Mouse (Mus musculus) R1 (cell line): ENCODE data around the gene Sh3bp5.
"Not testable (repeated sequence)": the region's sequence is repeated elsewhere in the genome, so short reads cannot be mapped to it uniquely, and the experiment has no call there.

Experiments
- DNase-seq: peaks from one replicate; pipeline ENCODE4 v3.0.0-alpha.2; 2018; ENCODE audit warnings: low read depth, low spot score

Sh3bp5 gene

GRCm38 (mm10) chr14:31435930-31436693 is at the start of gene Sh3bp5:
Sh3bp5 (minus strand) TSS chr14:31436078.
- peak; percentile 85 for DNase-seq

DNA sequence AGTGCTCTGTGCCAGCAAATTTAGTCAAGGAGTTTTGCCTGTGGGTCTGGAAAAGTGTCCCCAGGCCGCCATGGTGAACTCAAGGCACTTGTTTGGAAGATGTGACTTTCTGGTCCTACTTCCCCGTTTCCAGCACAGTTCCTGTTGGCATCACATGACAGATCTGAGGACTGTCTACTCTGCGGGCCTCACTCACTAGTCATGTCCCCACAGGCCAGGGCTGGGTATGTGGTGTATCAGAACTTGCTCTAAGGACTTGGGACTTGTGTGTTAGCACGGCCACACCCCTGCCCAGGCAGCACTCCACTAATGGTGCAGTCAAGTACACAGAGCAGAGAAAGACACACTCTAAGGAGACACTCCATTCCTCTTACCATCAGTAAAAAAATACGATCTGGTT is 46.5 kb upstream of the Sh3bp5 start:
- no peak for DNase-seq

- no peak for DNase-seq
These were observed 37.4 kb upstream of the Sh3bp5 start for GRCm38 (mm10) chr14:31473297-31473696.

GRCm38 (mm10) chr14:31472451-31473061 is 36.7 kb upstream of the Sh3bp5 start:
- DNase-seq, result peak; percentile 61

- DNase-seq, result no peak
These were observed 33.8 kb upstream of the Sh3bp5 start for GRCm38 (mm10) chr14:31469711-31470110.

- DNase-seq, result peak; percentile 78
These were observed 28.3 kb upstream of the Sh3bp5 start for GRCm38 (mm10) chr14:31464176-31464575.

DNA sequence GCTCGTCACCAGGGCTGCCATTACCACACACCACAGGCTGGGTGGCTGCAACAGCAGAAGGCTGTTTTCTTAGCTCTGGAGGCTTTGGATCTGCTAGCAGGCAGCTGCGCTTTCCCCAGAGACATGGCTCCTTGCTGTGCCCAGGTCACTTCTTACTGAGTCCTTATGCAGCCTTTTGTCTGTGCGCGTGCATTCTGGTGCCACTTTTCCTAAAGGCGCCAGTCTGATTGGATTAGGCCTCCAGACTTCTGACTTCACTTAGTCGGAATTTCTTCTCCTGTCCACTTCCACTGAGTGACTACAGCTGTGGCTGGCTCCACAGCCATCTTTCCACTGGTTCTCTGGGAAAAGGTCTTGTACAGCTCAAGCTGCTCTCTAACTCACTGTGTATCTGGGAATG is 27.0 kb upstream of the Sh3bp5 start:
- DNase-seq, result no peak

- DNase-seq, result peak; percentile 23
These were observed 26.3 kb upstream of the Sh3bp5 start for GRCm38 (mm10) chr14:31462226-31462625.

- no peak for DNase-seq
These were observed 22.1 kb upstream of the Sh3bp5 start for GRCm38 (mm10) chr14:31458006-31458405.

- no peak for DNase-seq
These were observed 20.3 kb upstream of the Sh3bp5 start for GRCm38 (mm10) chr14:31456064-31456721.

GRCm38 (mm10) chr14:31454849-31455566 is 19.1 kb upstream of the Sh3bp5 start:
- peak; percentile 57 for DNase-seq

GRCm38 (mm10) chr14:31453946-31454345 is 18.1 kb upstream of the Sh3bp5 start:
- DNase-seq, result not testable (repeated sequence)

- DNase-seq, result no peak
These were observed 13.1 kb upstream of the Sh3bp5 start for GRCm38 (mm10) chr14:31448994-31449393.

- no peak for DNase-seq
These were observed 7.7 kb upstream of the Sh3bp5 start for GRCm38 (mm10) chr14:31443616-31444015.

- DNase-seq, result no peak
These were observed 4.8 kb upstream of the Sh3bp5 start for GRCm38 (mm10) chr14:31440725-31441124.

DNA sequence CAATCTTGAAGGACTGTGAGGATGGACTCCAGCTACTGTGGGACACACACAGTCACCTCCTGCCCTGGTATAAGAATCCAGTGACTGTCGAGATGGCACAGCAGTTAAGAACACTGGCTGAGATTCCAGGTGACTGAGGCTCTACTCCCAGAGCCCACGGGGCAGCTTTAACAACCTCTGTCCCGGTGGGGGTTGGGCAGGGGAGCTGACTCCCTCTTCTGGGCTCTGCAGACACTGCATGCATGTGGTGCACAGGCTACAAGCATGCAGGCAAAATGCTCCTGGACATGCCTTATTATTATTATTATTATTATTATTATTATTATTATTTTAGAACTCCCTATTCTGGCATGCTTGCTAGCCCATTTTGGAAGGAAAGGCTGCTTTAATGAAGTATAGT is 4.4 kb upstream of the Sh3bp5 start:
- DNase-seq, result peak; percentile 45

- no peak for DNase-seq
These were observed 3.4 kb upstream of the Sh3bp5 start for GRCm38 (mm10) chr14:31439279-31439678.

- DNase-seq, result no peak
These were observed 2.1 kb upstream of the Sh3bp5 start for GRCm38 (mm10) chr14:31437826-31438529.

GRCm38 (mm10) chr14:31435018-31435915 is 611 bp downstream of the Sh3bp5 start:
- DNase-seq, result peak; percentile 21

DNA sequence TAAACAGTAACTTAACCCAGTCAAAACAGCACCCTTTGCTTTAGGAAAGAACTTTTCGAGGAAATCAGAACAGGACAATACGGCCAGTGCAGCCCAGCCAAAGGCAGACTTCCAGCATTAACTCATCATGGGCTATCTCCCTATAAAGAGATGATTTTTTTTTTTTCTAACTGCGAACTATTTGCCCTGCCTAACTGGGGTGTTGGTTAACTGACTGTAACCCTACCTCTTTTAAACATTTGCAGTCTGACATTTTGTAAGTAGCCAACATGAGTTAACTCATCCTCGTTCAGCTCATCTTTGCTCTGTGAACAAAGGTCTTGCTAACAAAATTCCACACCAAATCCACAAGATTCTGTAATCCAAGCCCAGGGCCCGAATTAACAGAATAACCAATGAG is 1.5 kb downstream of the Sh3bp5 start:
- no peak for DNase-seq
